Mouse (Mus musculus) cortical plate, adult 2 months (tissue): ENCODE results near the gene Efna1.

Source experiments
- CTCF ChIP-seq: fragments of 200-500 bp; IDR thresholded peaks from 2 replicates; pipeline ENCODE4 v1.5.1; 2011; ENCODE audit warnings: mild to moderate bottlenecking, control low read depth, low read length; ENCODE audit not compliant: insufficient read depth; ENCODE audit errors: extremely low read depth
- POLR2A ChIP-seq: fragments of 200-500 bp; IDR thresholded peaks from 2 replicates; pipeline ENCODE4 v1.6.1; 2011; ENCODE audit warnings: mild to moderate bottlenecking, low read length, control low read depth; ENCODE audit not compliant: insufficient read depth; ENCODE audit errors: extremely low read depth

GRCm38 (mm10) chr3:89296761-89297396 lies 15.9 kb upstream of the Efna1 start:
- no peak for TF ChIP-seq POLR2A
- no peak for TF ChIP-seq CTCF
